Mouse (Mus musculus) kidney, postnatal 4 days (tissue): ENCODE data around the gene Spag4.

Experiments
- DNase-seq, 2 experiments: peaks; one replicate each; pipeline ENCODE4 v3.0.0; 2021; ENCODE audit warnings: mixed read lengths in 2 of 2

The Spag4 gene

GRCm38 (mm10) chr2:156065099-156066041 is at the start of gene Spag4:
Gene Spag4 (plus strand): TSS chr2:156065175.
- DNase-seq = peak; percentile 86 to 91

- no peak for DNase-seq
Measured at GRCm38 (mm10) chr2:156018106-156018505, 46.9 kb upstream of the Spag4 start.

GRCm38 (mm10) chr2:156021219-156021618 is 43.8 kb upstream of the Spag4 start:
- no peak for DNase-seq

GRCm38 (mm10) chr2:156021765-156022164 is 43.2 kb upstream of the Spag4 start:
- no peak for DNase-seq

- no peak for DNase-seq
Measured at GRCm38 (mm10) chr2:156025482-156025881, 39.5 kb upstream of the Spag4 start.

- DNase-seq = no peak
Measured at GRCm38 (mm10) chr2:156039390-156039789, 25.6 kb upstream of the Spag4 start.

GRCm38 (mm10) chr2:156042903-156043302 is 22.1 kb upstream of the Spag4 start:
- DNase-seq = no peak

- peak; percentile 36 to 46 for DNase-seq
Measured at GRCm38 (mm10) chr2:156047929-156048328, 17.0 kb upstream of the Spag4 start.

GRCm38 (mm10) chr2:156052816-156053215 is 12.2 kb upstream of the Spag4 start, which contains the start of gene Fer1l4:
Gene Fer1l4 (minus strand): TSS chr2:156052947.
- DNase-seq = no peak

- peak; percentile 11 to 22 for DNase-seq
Measured at GRCm38 (mm10) chr2:156066126-156066525, 1.2 kb downstream of the Spag4 start.

- DNase-seq = no peak
Measured at GRCm38 (mm10) chr2:156067916-156068315, 2.9 kb downstream of the Spag4 start.

- no peak for DNase-seq
Measured at GRCm38 (mm10) chr2:156071236-156071635, 6.3 kb downstream of the Spag4 start.

GRCm38 (mm10) chr2:156073725-156074124 is 8.8 kb downstream of the Spag4 start:
- no peak for DNase-seq

- no peak for DNase-seq
Measured at GRCm38 (mm10) chr2:156077461-156077860, 12.5 kb downstream of the Spag4 start.

- DNase-seq = no peak
Measured at GRCm38 (mm10) chr2:156078421-156079182, 13.6 kb downstream of the Spag4 start.

GRCm38 (mm10) chr2:156079183-156079560 is 14.2 kb downstream of the Spag4 start:
- no peak for DNase-seq

- DNase-seq = no peak
Measured at GRCm38 (mm10) chr2:156079674-156080073, 14.7 kb downstream of the Spag4 start.

- no peak for DNase-seq
Measured at GRCm38 (mm10) chr2:156080391-156080790, 15.4 kb downstream of the Spag4 start.

GRCm38 (mm10) chr2:156084541-156084940 is 19.6 kb downstream of the Spag4 start:
- DNase-seq = no peak

GRCm38 (mm10) chr2:156087391-156088110 is 22.6 kb downstream of the Spag4 start:
- no peak for DNase-seq

- DNase-seq = no peak
Measured at GRCm38 (mm10) chr2:156089799-156090198, 24.8 kb downstream of the Spag4 start.

- DNase-seq = no peak
Measured at GRCm38 (mm10) chr2:156091926-156092325, 27.0 kb downstream of the Spag4 start.
